In genomic region chr2:31653971-31654853, GRCm38 (mm10) we compare ENCODE assay signal across 9 mouse cellular contexts. TPM values are rescaled to one million over a fixed set of nuclear protein-coding genes. Genes with fewer than 3 reads are reported as not detected.
DNase-seq lines count a peak whose midpoint lies in the region; ATAC-seq and TF ChIP-seq lines count a peak whose summit lies in the region.
"Had no signal": no experiment of that assay in that cellular context is flagged by ENCODE, and none has a peak within 500 bp of the region (broad histone marks: within the 10 kb centered on the region; RNA-seq: fewer than 3 reads in every experiment).

No protein-coding gene starts in this region.

- H3K4me3 ChIP-seq in spleen, adult 2 months (ENCODE audit: extremely low read depth, insufficient read depth, insufficient read length): peak overlapping the region; percentile 21; the same call in 1 of the 2 replicates
- H3K4me3 ChIP-seq in hindbrain, embryonic 13.5 days: peak overlapping the region; percentile 54
- H3K4me3 ChIP-seq in neural tube, embryonic 15.5 days (replicated peaks): peak overlapping the region; percentile 51

- WGBS in spleen, adult 2 months: under 1% methylated on average over 88 of the region's 109 CpGs
- WGBS in hindbrain, embryonic 13.5 days: 1% methylated on average over 98 of the region's 109 CpGs
- under 1% methylated on average over 91 of the region's 109 CpGs for WGBS in neural tube, embryonic 15.5 days

- H3K27ac ChIP-seq in spleen, adult 2 months (ENCODE audit: insufficient read depth, low read length): no peak overlapping the region
- H3K27ac ChIP-seq in hindbrain, embryonic 13.5 days: peak overlapping the region; percentile 48; the same call in 1 of the 2 replicates
- peak overlapping the region; percentile 51 for H3K27ac ChIP-seq in neural tube, embryonic 15.5 days (replicated peaks)

- H3K9me3 ChIP-seq in hindbrain, embryonic 13.5 days: peaks cover 3% of the 10 kb centered on the region
- H3K9me3 ChIP-seq in neural tube, embryonic 15.5 days (replicated peaks): no peaks in the 10 kb centered on the region; the same call in 1 of the 2 replicates

- H3K36me3 ChIP-seq in spleen, adult 2 months (ENCODE audit: control insufficient read depth, insufficient read depth, low read length): no peaks in the 10 kb centered on the region
- H3K36me3 ChIP-seq in hindbrain, embryonic 13.5 days: no peaks in the 10 kb centered on the region
- no peaks in the 10 kb centered on the region for H3K36me3 ChIP-seq in neural tube, embryonic 15.5 days

- peaks cover 18% of the 10 kb centered on the region for H3K27me3 ChIP-seq in spleen, adult 2 months (ENCODE audit: control insufficient read depth, insufficient read depth, low read length)
- H3K27me3 ChIP-seq in hindbrain, embryonic 13.5 days: peaks cover 99% of the 10 kb centered on the region
- peaks cover 94% of the 10 kb centered on the region for H3K27me3 ChIP-seq in neural tube, embryonic 15.5 days (replicated peaks)

- peak overlapping the region; percentile 72 for H3K9ac ChIP-seq in hindbrain, embryonic 13.5 days
- peak overlapping the region; percentile 59 for H3K9ac ChIP-seq in neural tube, embryonic 15.5 days (replicated peaks)

- ATAC-seq in CD4-positive, CD25-positive, alpha-beta regulatory T cell, adult 4 months: no peak
- peak; percentile 84 for ATAC-seq in hindbrain, embryonic 13.5 days (ENCODE audit: low FRiP score)
- peak; percentile 87 for ATAC-seq in neural tube, embryonic 15.5 days (ENCODE audit: low FRiP score)
- ATAC-seq in megakaryocyte-erythroid progenitor cell, adult 5-6 weeks (replicated peaks; ENCODE audit: low FRiP score, low TSS enrichment, poor library complexity, severe bottlenecking): no peak

- no peak for TF ChIP-seq POLR2A in spleen, adult 2 months (IDR thresholded peaks at IDR 0.05; ENCODE audit: low read depth, low read length)

- no peak for TF ChIP-seq CTCF in spleen, adult 2 months (IDR thresholded peaks at IDR 0.05; ENCODE audit: extremely low read depth, insufficient read depth, insufficient read length, insufficient replicate concordance)

- peaks cover 6% of the 10 kb centered on the region; the same call in 1 of the 2 replicates for H3K4me1 ChIP-seq in spleen, adult 2 months (ENCODE audit: control insufficient read depth, insufficient read depth, insufficient read length)
- peaks cover 17% of the 10 kb centered on the region for H3K4me1 ChIP-seq in hindbrain, embryonic 13.5 days (replicated peaks)
- peaks cover 16% of the 10 kb centered on the region for H3K4me1 ChIP-seq in neural tube, embryonic 15.5 days

- peak overlapping the region; percentile 88 for H3K4me2 ChIP-seq in hindbrain, embryonic 13.5 days
- peak overlapping the region; percentile 85 for H3K4me2 ChIP-seq in neural tube, embryonic 15.5 days

- intact Hi-C loops in left cerebral cortex, postnatal 36 days (cut with DNase I): loop anchor here (1.0 to 5.0 kb wide), 2 partner anchors 82 to 171 kb away; partner anchors contain the start of gene Fubp3

- DNase-seq in CD4-positive, CD25-positive, alpha-beta regulatory T cell, adult 2 months (ENCODE audit: low read depth, low spot score): peak; percentile 31
- no peak for DNase-seq in spleen, adult 2 months (ENCODE audit: low read depth in 1 of 2, low spot score in 2 of 2)
- DNase-seq in spleen, postnatal 14 days (ENCODE audit: low spot score in 2 of 2): no peak
- DNase-seq in left cerebral cortex, postnatal 36 days (ENCODE audit: low spot score in 2 of 2): peak; percentile 84 to 89

RNA-seq across cellular contexts. Expression of gene Prdm12, which starts 14.4 kb away (rescaled TPM):
- polyA plus RNA-seq in CD4-positive, CD25-positive, alpha-beta regulatory T cell, adult 4 months (2017; shearing (Covaris generic)): not detected
- not detected in 2 replicates for polyA plus RNA-seq in spleen, adult 2 months (2012; rRNA removed)
- polyA plus RNA-seq in hindbrain, embryonic 13.5 days (2015; fragmentation: Nextera tagmentation; extraction: Ambion mirVana): 2.2 and 4.0 TPM in 2 replicates
- under 1 TPM; 0.16 to 0.44 TPM for total RNA-seq in left cerebral cortex, postnatal 36 days (2021)
- 5.3 and 7.8 TPM in 2 replicates for polyA plus RNA-seq in neural tube, embryonic 15.5 days (2015; fragmentation: Nextera tagmentation; extraction: Ambion mirVana)
- total RNA-seq in megakaryocyte-erythroid progenitor cell, adult 5-6 weeks (2014; fragmentation: Nextera tagmentation): not detected in 2 replicates
- not detected in 2 replicates for total RNA-seq in megakaryocyte-erythroid progenitor cell, adult 5-6 weeks (2017)
- polyA plus RNA-seq: gonadal fat pad, adult 2 months had no signal

RNA-seq across cellular contexts. Expression of gene Exosc2, which starts 16.3 kb away (rescaled TPM):
- 10 to 100 TPM; 43.5 to 65.7 TPM for polyA plus RNA-seq in CD4-positive, CD25-positive, alpha-beta regulatory T cell, adult 4 months (2017; shearing (Covaris generic))
- 8.2 and 9.1 TPM in 2 replicates for polyA plus RNA-seq in spleen, adult 2 months (2012; rRNA removed)
- 41.3 and 43.4 TPM in 2 replicates for polyA plus RNA-seq in hindbrain, embryonic 13.5 days (2015; fragmentation: Nextera tagmentation; extraction: Ambion mirVana)
- 10 to 100 TPM; 19.8 to 23.9 TPM for total RNA-seq in left cerebral cortex, postnatal 36 days (2021)
- polyA plus RNA-seq in neural tube, embryonic 15.5 days (2015; fragmentation: Nextera tagmentation; extraction: Ambion mirVana): 40.3 and 47.1 TPM in 2 replicates
- total RNA-seq in megakaryocyte-erythroid progenitor cell, adult 5-6 weeks (2014; fragmentation: Nextera tagmentation): 89.1 and 94.6 TPM in 2 replicates
- 115 and 151 TPM in 2 replicates for total RNA-seq in megakaryocyte-erythroid progenitor cell, adult 5-6 weeks (2017)

RNA-seq across cellular contexts. Expression of gene Abl1, which starts 34.0 kb away (rescaled TPM):
- 1 to 10 TPM; 6.9 to 8.2 TPM for polyA plus RNA-seq in CD4-positive, CD25-positive, alpha-beta regulatory T cell, adult 4 months (2017; shearing (Covaris generic))
- 43.4 and 49.7 TPM in 2 replicates for polyA plus RNA-seq in spleen, adult 2 months (2012; rRNA removed)
- polyA plus RNA-seq in hindbrain, embryonic 13.5 days (2015; fragmentation: Nextera tagmentation; extraction: Ambion mirVana): 19.7 and 21.7 TPM in 2 replicates
- 10 to 100 TPM; 37.8 to 52.2 TPM for total RNA-seq in left cerebral cortex, postnatal 36 days (2021)
- polyA plus RNA-seq in neural tube, embryonic 15.5 days (2015; fragmentation: Nextera tagmentation; extraction: Ambion mirVana): 13.3 and 18.0 TPM in 2 replicates
- total RNA-seq in megakaryocyte-erythroid progenitor cell, adult 5-6 weeks (2014; fragmentation: Nextera tagmentation): 40.2 and 40.4 TPM in 2 replicates
- total RNA-seq in megakaryocyte-erythroid progenitor cell, adult 5-6 weeks (2017): 20.9 and 22.9 TPM in 2 replicates

Comparison
In these comparisons a context has a peak if more than half of its experiments do, and no peak if none do; other contexts are left out.
1. DNase-seq: peak in CD4-positive, CD25-positive, alpha-beta regulatory T cell, adult 2 months (single experiment) and left cerebral cortex, postnatal 36 days (2 of 2); none in spleen, adult 2 months (0 of 2) and spleen, postnatal 14 days (0 of 2).
2. ATAC-seq: peak in hindbrain, embryonic 13.5 days (single experiment) and neural tube, embryonic 15.5 days (single experiment); none in CD4-positive, CD25-positive, alpha-beta regulatory T cell, adult 4 months (single experiment) and megakaryocyte-erythroid progenitor cell, adult 5-6 weeks (single experiment).
3. Peak in every context shown above with its lines, with median percentiles within 50 percentile points of each other: H3K4me3 ChIP-seq.